Mouse (Mus musculus) brain, embryonic 14.5 days (tissue): ENCODE data around the gene Pitpnm1. TPM values are rescaled to one million over a fixed set of nuclear protein-coding genes. Genes with fewer than 3 reads are reported as not detected.

Experiments used
- DNase-seq: peaks from one replicate; pipeline ENCODE4 v3.0.0-alpha.2; 2011; ENCODE audit warnings: low read depth
- CTCF ChIP-seq: fragments of 200-500 bp; IDR thresholded peaks from 2 replicates; pipeline ENCODE4 v1.5.1; 2012; ENCODE audit warnings: inconsistent platforms, mild to moderate bottlenecking, moderate library complexity, borderline replicate concordance; ENCODE audit not compliant: insufficient read depth, insufficient read length; ENCODE audit errors: extremely low read depth
- POLR2A ChIP-seq: fragments of 200-500 bp; IDR thresholded peaks from 2 replicates; pipeline ENCODE4 v1.6.1; 2012; ENCODE audit warnings: mild to moderate bottlenecking, inconsistent platforms, borderline replicate concordance; ENCODE audit not compliant: poor library complexity, insufficient read depth, insufficient read length, severe bottlenecking; ENCODE audit errors: extremely low read depth
- polyA plus RNA-seq: library from polyadenylated mRNA; depleted of rRNA; stranded (reverse); fragments of >200 nt; gene quantifications from 2 replicates; pipeline ENCODE4 v1.2.3, GENCODE M21; 2012; rRNA removed

Gene Pitpnm1
- 149 and 158 TPM in 2 replicates for polyA plus RNA-seq

DNA sequence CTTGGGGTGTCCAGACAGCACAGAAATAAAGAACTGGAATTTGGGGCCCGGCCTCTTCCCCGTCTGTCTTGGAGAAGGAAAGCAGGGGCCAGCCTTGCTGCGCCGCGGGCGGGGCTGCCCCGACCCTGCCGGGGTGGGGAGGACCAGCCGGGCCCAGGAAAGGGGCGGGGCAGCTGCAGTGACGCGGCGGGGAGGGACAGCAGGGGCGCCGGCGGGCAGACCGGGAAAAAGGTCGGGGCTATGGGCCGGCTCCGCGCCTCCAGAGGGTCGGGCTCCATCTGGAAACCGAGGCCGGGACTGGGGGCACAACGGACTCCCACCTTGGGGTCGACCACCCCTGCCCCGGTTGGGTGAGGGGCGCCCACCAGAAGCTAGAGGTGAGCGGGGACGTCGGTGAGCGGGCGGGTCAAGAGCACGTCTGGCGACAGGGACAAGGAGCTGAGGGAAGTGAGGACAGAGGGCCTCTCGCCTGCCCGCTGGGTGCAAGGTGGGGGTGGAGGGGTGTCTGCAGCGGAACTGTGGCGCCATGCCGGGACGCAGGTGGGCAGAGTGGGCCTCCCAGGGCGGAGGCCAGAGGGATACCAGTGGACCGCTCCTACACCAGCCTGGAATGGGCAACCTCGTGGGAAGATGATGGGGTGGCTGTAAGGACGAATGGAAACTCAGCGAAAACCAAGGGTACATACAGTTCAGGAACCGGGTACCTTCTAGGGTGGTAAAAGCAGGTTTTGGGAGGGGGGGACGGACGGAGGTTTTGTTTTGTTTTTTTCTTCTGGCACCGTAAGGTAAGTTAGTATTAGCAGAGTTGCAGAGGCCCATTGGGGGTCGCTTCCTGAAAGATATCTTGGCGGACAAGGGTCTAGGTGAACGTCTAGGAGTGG lies at the start of gene Pitpnm1:
Gene Pitpnm1 (plus strand): TSS at position 162 of the 881 bp plus-strand sequence.
- peak; percentile 23 for DNase-seq
- TF ChIP-seq CTCF (no peak), POLR2A (no peak)

DNA sequence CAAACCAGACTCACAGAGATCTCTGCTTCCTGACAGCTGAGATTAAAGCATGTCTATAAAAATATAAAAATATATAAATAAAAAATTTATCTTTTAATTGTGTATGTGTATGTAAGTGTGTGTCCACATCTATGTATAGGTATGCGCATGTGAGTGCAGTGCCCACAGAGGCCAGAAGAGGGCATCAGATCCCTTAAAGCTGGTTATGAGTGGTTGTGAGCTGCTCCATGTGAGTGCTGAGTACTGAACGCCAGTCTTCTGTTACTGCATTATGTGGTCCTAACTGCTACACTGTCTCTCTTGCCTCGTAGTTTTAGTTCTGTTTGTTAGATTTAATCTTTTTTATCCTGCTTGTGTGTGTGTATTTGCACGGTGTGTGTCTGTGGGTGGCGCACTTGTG lies 48.8 kb upstream of the Pitpnm1 start:
- TF ChIP-seq CTCF = no peak
- no peak for TF ChIP-seq POLR2A
- DNase-seq = no peak

DNA sequence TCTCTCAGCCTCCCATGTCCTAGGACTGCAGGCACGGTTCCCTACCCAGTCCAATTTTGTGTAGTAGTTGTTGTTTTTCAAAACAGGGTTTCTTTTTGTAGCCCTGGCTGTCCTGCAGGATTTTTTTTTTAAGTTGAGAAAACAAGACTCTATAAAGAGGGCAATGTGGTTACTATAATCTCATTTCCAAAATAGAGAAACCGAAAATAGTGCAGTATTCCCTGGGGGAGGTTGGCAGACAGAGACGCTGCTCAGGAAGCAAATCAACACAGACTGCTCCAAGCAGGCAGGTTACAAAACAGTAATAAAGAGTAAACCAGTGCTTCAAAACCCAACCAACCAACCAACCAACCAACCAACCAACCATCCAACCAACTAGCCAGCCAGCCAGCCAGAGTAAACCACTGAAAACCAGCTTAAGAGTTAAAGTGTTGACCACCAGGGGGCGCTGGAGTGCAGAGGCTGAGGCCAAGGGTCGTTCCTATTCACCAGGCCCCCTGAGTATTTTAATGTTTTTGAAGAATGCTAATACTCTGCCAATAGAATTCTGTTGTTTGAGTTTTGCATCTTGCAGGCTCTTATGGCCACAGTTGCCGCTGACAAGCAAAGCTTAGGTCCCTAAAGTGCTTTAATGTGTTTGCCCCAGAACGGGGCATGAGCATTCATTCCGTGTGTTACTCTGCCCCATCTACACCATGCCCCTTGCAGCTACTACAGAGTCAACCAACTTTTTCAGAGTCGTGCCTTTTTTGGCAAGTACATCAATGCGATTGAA lies 47.9 kb upstream of the Pitpnm1 start:
- no peak for TF ChIP-seq POLR2A
- TF ChIP-seq CTCF = peak; percentile 84
- DNase-seq = peak; percentile 62

DNA sequence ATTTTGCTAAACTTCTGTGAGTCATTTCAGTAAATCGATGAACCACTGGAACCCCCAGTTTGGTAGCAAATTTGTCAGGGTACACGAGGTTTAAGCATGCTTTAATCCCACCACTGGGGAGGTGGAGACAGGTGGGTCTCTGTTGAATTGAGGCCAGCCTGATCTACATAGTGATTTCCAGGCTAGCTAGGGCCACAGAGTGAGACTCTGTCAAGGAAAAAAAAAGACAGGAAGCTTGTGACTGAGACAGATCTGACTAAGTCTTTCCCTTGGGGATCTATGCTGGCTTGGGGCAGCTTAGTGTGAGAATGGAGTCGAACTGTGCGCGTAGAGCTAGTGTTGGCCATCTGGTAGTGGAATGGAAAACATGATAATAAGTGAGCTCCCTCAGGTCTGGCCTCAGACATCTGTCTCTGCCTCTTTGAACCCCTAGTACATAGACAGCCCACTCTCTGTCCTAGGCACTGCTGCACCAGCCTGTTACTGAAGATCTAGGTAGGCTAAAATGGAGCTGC lies 47.2 kb upstream of the Pitpnm1 start:
- no peak for DNase-seq
- TF ChIP-seq POLR2A = no peak
- TF ChIP-seq CTCF = no peak

DNA sequence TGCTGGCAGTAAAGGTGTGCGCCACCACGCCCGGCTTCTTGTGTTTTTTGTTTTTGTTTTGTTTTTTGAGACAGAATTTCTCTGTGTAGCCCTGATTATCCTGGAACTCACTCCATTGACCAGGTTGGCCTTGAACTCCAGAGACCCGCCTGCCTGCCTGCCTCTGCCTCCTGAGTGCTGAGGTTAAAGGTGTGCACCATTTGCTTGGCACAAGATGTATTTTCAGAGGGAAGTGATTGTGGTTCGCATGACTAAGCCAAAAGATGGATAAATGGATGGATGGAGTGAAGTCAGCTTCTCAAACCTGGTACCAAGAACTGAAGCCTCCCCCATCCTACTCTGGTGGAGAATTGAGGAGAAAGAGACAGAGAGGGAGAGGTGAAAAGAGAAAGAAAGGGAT lies 45.2 kb upstream of the Pitpnm1 start:
- DNase-seq = no peak
- no peak for TF ChIP-seq POLR2A

DNA sequence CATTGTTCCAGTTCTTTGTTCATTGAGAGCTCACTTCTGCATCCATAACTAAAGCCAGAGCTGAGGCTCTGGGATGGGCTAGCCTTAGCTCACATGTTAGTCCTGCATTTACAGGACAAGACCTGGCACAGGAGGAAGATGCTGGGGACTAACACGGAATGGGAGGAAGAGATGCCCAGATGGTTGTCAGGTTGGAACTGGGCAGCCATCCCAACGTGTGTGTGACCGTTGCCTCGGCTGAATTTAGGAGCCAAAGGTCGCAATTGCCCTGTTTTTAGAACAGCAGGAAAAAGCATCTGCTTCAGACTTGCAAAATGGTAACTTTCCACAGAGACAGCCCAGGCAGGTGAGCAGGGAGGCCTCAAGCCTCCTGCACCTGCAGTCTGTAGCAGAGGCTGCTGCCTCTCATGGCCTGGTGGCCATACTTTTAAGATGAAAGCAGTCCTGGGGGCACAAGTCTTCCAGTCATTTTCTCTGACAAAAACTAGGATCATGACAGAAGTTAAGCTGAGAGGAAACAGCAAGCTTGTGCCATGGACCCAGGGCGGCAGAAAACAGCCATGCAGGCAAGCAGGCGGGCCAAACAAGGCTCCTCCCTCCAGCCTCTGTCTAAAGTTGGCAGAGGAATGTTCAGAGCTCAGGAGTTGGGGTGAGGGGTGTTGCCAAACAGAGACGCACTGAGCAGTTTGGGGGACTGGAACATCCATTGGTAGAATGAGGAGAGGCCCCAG lies 44.4 kb upstream of the Pitpnm1 start:
- DNase-seq = no peak
- TF ChIP-seq POLR2A = no peak
- TF ChIP-seq CTCF = no peak

DNA sequence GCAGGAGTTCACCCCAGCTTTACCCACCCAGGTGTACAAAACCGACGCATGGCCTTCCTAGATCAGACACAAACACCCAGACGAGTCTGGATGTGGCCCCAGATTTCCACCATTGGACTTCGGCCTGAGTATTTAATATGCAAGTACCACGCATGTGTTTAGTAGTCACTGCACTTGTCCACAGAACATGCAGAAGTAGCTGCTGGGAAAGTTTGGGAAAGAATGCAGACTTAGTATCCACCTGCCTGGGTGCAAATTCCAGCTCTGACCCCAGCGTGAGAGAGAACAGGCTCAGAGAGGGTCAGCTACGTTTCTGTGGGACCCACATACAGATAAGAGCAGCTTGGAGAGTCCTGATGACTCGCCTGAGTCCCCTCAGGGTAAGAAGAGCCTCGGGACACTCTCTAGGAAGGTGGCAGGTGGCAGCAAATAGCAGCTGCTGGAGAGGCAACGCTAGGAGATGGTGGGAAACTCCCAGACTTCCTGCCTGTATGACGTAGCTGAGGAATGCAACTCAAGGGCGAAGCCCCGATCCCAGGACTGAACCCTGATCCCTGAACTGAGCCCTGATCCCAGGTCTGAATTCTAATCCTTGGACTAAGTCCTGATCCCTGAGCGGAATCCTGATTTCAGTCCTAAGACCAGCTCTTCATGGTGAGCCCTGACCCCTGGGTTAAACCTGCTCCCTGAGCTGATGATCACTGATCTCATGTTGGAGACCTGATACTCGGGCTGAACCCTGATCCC lies 43.7 kb upstream of the Pitpnm1 start:
- DNase-seq = no peak
- TF ChIP-seq POLR2A (no peak), CTCF (no peak)

DNA sequence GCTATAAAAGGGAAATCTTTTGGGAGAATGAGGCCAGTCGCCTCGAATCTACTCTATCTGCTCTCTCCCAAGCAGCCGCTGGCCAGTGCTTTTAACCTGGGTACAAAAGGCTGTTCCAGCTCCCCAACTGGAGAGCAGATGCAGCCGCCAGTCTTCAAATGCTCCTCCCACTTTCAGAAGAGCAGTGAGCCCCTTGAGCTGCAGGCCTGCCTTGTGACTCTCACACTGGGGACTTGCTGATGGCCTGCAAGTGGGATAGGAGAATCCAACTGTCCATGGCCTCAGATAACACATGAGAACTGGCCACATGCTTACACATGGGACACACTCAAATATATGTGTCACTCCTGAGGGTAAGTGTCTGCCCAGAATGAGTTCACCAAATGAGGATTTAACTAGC lies 43.1 kb upstream of the Pitpnm1 start:
- DNase-seq = no peak
- TF ChIP-seq POLR2A (no peak), CTCF (no peak)

DNA sequence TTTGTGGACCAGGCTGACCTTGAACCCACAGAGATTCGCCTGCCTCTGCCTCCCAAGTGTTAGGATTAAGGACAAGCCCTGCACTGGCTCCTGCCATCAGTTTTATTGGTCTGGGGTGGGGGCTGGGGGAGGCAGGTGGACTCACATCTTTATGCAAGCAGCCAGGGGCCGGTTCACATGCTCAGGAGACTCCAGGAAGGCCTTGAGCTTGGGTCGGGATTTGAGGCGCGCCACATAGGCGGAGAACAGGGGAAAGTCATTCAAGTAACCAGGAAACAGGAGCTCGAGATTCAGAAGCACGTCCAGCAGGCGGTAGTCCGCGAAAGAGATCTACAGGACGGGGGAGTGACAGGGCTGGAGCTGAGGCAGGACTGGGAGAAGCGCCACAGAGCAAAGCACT lies 42.4 kb upstream of the Pitpnm1 start:
- TF ChIP-seq POLR2A (no peak), CTCF (no peak)
- no peak for DNase-seq

DNA sequence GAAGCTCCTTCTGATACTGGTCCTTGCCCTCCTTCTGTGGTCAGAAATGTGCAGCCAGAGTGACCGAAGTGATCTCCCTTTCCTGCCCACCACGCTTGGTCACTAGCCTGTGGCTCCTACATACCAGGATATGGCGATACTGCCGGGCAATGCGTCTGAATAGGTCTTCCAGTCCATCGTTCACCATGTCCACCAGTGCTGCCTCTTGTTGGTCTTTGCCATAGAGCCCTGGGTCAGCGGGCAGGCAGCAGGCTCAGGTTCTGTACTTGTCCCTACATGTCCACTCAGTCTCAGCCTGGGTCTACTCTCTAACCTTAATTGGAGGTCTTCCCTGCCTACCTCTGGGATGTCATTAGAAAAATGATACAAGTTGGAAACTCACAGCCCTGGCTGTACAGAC lies 41.8 kb upstream of the Pitpnm1 start:
- no peak for TF ChIP-seq POLR2A
- no peak for TF ChIP-seq CTCF
- no peak for DNase-seq
